Mouse (Mus musculus): ENCODE measurements around the gene Olfr983. TPM values are rescaled to one million over a fixed set of nuclear protein-coding genes. Genes with fewer than 3 reads are reported as not detected.

The Olfr983 gene
- polyA plus RNA-seq, 1 experiment from 2014 or later: not detected

DNA sequence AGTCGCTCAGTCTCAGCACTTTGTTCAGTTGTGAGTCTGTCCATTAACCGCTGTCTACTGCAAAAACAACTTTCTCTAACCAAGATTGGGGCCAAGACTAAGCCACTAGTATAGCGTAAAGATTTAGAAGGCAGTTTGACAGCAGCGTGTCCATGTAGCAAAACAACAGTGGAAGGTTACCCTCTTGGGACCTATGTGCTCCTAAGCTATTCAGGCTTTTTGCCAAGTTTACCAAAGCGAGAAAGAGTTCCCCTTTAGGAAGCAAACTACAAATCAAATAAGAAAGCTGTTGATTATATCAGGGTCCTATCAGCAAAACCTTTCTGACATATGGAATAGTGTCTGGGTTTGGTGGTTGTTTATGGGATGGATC lies 23.9 kb upstream of the Olfr983 start:
- DNase-seq (ENCODE audit: low spot score) (peak; percentile 38), ATAC-seq (replicated peaks; ENCODE audit: low FRiP score, low read depth) (no peak)
- no peak for TF ChIP-seq CTCF (IDR thresholded peaks at IDR 0.05; ENCODE audit: low read depth)
- 53% methylated on average over 5 of the region's 5 CpGs for WGBS
- H3K4me2 ChIP-seq (ENCODE audit: low read length): peak overlapping the region; percentile 27; the same call in 1 of the 2 replicates
- H3K4me1 ChIP-seq (replicated peaks; ENCODE audit: insufficient read depth, low read length): peaks cover 3% of the 10 kb centered on the region; the same call in 1 of the 2 replicates
- no peak overlapping the region for H3K4me3 ChIP-seq (replicated peaks; ENCODE audit: low read depth, low read length)
- no peak overlapping the region for H3K9ac ChIP-seq (ENCODE audit: low read depth, low read length)
- peak overlapping the region; percentile 47 for H3K27ac ChIP-seq
- no peaks in the 10 kb centered on the region for H3K27me3 ChIP-seq (ENCODE audit: insufficient read depth, low read length)
- H3K9me3 ChIP-seq (replicated peaks; ENCODE audit: low read length): no peaks in the 10 kb centered on the region
- H3K36me3 ChIP-seq (ENCODE audit: insufficient read depth, low read length): no peaks in the 10 kb centered on the region

DNA sequence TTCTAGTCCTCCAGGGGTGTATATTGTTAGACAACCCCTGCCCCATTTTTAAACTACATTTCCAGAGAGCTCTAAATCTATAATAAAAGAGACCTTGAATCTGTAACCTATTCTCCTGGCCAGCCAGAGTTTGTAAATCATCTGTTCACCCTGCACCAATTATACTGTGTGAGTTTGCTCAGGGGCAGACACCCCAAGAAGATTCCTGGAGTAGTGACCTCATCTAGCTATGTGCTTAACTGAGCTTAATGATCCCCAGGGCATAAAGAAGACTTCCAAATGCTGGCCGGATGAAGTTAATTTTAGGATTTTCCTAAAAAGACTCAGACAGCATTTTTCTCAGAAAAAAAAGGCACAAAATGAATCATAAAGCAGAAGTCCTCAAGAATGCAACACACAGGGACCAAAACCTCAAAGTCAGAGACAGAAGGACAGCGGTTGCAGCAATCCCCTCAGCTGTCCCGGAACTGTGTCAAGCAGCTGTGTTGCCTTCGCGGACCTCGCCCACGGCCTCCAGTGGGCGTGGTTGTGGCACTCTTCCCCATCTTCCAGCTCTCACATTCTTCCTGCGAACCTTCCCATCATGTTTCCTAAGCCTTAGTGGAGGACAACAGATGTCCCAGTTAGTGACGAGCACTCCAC lies 23.4 kb upstream of the Olfr983 start:
- Histone ChIP-seq H3K9ac (ENCODE audit: low read depth, low read length) (no peak overlapping the region), H3K9me3 (replicated peaks; ENCODE audit: low read length) (no peaks in the 10 kb centered on the region), H3K4me1 (replicated peaks; ENCODE audit: insufficient read depth, low read length) (peaks cover 3% of the 10 kb centered on the region; the same call in 1 of the 2 replicates), H3K4me2 (ENCODE audit: low read length) (peak overlapping the region; percentile 27; the same call in 1 of the 2 replicates), H3K4me3 (replicated peaks; ENCODE audit: low read depth, low read length) (no peak overlapping the region), H3K36me3 (ENCODE audit: insufficient read depth, low read length) (no peaks in the 10 kb centered on the region), H3K27ac (peak overlapping the region; percentile 47), H3K27me3 (ENCODE audit: insufficient read depth, low read length) (no peaks in the 10 kb centered on the region)
- WGBS: 40% methylated on average over 10 of the region's 10 CpGs
- ATAC-seq (replicated peaks; ENCODE audit: low FRiP score, low read depth) (peak; percentile 61; the same call in 1 of the 2 replicates), DNase-seq (ENCODE audit: low spot score) (peak; percentile 64)
- no peak for TF ChIP-seq CTCF (IDR thresholded peaks at IDR 0.05; ENCODE audit: low read depth)

DNA sequence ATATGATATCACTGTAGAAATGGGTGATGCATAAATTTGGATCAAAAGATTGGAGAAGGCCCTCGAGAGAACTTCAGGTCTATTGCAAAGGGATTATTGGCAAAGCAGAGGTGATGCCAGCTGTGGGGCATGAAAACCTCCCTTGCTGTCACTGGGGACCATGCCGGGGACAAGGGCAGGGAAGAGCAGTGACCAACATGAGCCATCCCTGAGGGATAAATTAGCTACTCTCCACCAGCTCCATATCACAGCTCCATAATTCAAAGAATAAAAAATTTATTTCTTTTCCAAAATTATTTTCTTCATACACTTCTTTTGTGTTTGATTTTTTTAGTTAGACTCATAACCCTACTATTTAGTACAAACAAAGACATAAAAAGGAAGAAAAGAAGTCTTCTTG lies 20.7 kb upstream of the Olfr983 start, which contains the start of gene Olfr984:
TSS of gene Olfr984 (minus strand) at position 101 of the 400 bp plus-strand sequence.
- 86% methylated on average over 2 of the region's 2 CpGs for WGBS
- DNase-seq (ENCODE audit: low spot score): no peak
- no peak for TF ChIP-seq CTCF (IDR thresholded peaks at IDR 0.05; ENCODE audit: low read depth)
- Histone ChIP-seq H3K36me3 (ENCODE audit: insufficient read depth, low read length) (no peaks in the 10 kb centered on the region), H3K4me3 (replicated peaks; ENCODE audit: low read depth, low read length) (no peak within 1 kb of the TSS), H3K27ac (no peak within 1 kb of the TSS), H3K9me3 (replicated peaks; ENCODE audit: low read length) (no peaks in the 10 kb centered on the region), H3K4me2 (ENCODE audit: low read length) (no peak within 1 kb of the TSS), H3K9ac (ENCODE audit: low read depth, low read length) (no peak within 1 kb of the TSS), H3K4me1 (replicated peaks; ENCODE audit: insufficient read depth, low read length) (peaks cover 3% of the 10 kb centered on the region; the same call in 1 of the 2 replicates), H3K27me3 (ENCODE audit: insufficient read depth, low read length) (no peaks in the 10 kb centered on the region)
- no peak for ATAC-seq (replicated peaks; ENCODE audit: low FRiP score, low read depth)

DNA sequence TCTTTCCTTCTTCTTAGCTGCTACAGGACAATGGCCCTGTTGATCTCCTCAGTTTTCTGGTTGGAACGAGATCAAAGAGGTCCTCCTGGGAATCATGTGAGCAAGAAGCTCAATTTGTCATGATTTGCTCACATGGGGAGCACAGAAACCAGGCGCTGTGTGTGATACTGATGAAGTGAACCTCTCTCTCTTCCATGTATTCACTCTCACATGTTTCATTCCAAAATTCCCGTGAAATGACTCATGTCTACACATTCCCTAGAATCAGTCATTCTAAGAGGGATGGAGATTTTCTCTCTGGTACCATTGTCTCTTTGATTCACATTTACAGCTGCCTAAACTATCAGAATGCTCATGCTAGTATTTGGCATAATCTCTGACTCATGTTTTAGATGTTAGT lies 1.4 kb upstream of the Olfr983 start:
- TF ChIP-seq CTCF (IDR thresholded peaks at IDR 0.05; ENCODE audit: low read depth): no peak
- WGBS: 64% methylated on average over 3 of the region's 3 CpGs

DNA sequence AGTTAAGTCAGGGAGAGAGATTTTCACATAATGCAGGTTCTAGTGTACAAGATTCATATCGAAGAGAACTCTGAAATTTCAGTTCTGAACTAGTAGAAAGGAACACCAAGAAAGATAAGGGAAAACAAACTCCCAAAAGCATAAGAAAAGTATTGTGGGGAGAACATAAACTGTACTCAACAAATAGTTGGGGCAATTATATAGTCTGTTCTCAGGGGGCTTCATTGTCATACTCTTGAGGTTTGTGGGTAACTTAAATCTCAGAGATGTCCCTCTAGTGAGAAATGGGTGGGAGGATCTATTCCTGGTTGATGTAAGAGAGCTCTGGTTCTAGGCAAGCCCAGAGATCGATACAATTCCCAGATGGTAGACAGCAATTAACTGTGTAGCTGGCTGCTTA lies 19.9 kb downstream of the Olfr983 start, which contains the start of gene Olfr982:
TSS of gene Olfr982 (plus strand) at position 301 of the 400 bp plus-strand sequence.
- Histone ChIP-seq H3K9me3 (replicated peaks; ENCODE audit: low read length) (no peaks in the 10 kb centered on the region), H3K4me3 (replicated peaks; ENCODE audit: low read depth, low read length) (no peak within 1 kb of the TSS), H3K36me3 (ENCODE audit: insufficient read depth, low read length) (no peaks in the 10 kb centered on the region), H3K4me2 (ENCODE audit: low read length) (no peak within 1 kb of the TSS), H3K9ac (ENCODE audit: low read depth, low read length) (no peak within 1 kb of the TSS), H3K27ac (no peak within 1 kb of the TSS), H3K27me3 (ENCODE audit: insufficient read depth, low read length) (no peaks in the 10 kb centered on the region), H3K4me1 (replicated peaks; ENCODE audit: insufficient read depth, low read length) (no peaks in the 10 kb centered on the region)
- no peak for ATAC-seq (replicated peaks; ENCODE audit: low FRiP score, low read depth)
- TF ChIP-seq CTCF (IDR thresholded peaks at IDR 0.05; ENCODE audit: low read depth): no peak
- DNase-seq (ENCODE audit: low spot score): no peak
- 80% methylated on average over 2 of the region's 2 CpGs for WGBS

More for the DNA sequence above, 1.4 kb upstream of the Olfr983 start:
- ATAC-seq (replicated peaks; ENCODE audit: low FRiP score, low read depth): no peak
- no peak overlapping the region for H3K4me3 ChIP-seq (replicated peaks; ENCODE audit: low read depth, low read length)
- H3K27ac ChIP-seq: no peak overlapping the region
- H3K27me3 ChIP-seq (ENCODE audit: insufficient read depth, low read length): no peaks in the 10 kb centered on the region
- no peak overlapping the region for H3K4me2 ChIP-seq (ENCODE audit: low read length)
- no peak overlapping the region for H3K9ac ChIP-seq (ENCODE audit: low read depth, low read length)
- no peaks in the 10 kb centered on the region for H3K4me1 ChIP-seq (replicated peaks; ENCODE audit: insufficient read depth, low read length)
- no peaks in the 10 kb centered on the region for H3K9me3 ChIP-seq (replicated peaks; ENCODE audit: low read length)
- DNase-seq (ENCODE audit: low spot score): no peak
- H3K36me3 ChIP-seq (ENCODE audit: insufficient read depth, low read length): no peaks in the 10 kb centered on the region

DNA sequence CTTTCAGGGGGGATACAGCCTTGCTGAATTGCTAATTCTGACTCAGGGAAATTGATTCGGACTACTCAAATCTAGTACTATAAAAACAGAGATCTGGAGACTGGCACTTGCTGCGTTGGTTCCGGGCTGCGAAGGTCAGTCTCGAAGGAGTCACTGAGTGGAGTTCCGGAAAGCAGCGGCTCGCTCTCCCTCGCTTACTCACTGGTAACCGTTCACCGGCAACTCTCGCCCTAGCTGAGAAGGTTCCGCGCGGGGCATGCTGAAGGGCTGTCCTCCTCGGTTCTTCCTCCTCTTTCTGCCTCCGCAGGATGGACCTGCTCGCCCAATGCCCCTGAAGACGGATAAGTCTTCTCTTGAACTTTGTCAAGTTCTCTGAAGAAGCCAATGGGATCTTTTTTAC lies 43.3 kb downstream of the Olfr983 start:
- Histone ChIP-seq H3K9ac (ENCODE audit: low read depth, low read length) (no peak overlapping the region), H3K27ac (no peak overlapping the region), H3K4me1 (replicated peaks; ENCODE audit: insufficient read depth, low read length) (no peaks in the 10 kb centered on the region), H3K4me3 (replicated peaks; ENCODE audit: low read depth, low read length) (no peak overlapping the region), H3K9me3 (replicated peaks; ENCODE audit: low read length) (no peaks in the 10 kb centered on the region), H3K4me2 (ENCODE audit: low read length) (no peak overlapping the region), H3K27me3 (ENCODE audit: insufficient read depth, low read length) (no peaks in the 10 kb centered on the region), H3K36me3 (ENCODE audit: insufficient read depth, low read length) (no peaks in the 10 kb centered on the region)
- 95% methylated on average over 19 of the region's 19 CpGs for WGBS
- no peak for DNase-seq (ENCODE audit: low spot score)
- ATAC-seq (replicated peaks; ENCODE audit: low FRiP score, low read depth): no peak
- TF ChIP-seq CTCF (IDR thresholded peaks at IDR 0.05; ENCODE audit: low read depth): no peak

Other genes starting within 250 kb of the Olfr983 start
- gene Olfr972, start 227.2 kb downstream of the Olfr983 start, polyA plus RNA-seq (2015; fragmentation: Nextera tagmentation; extraction: Ambion mirVana): not detected in 2 replicates
- not detected in 2 replicates for gene Olfr229, start 186.3 kb downstream of the Olfr983 start, polyA plus RNA-seq (2015; fragmentation: Nextera tagmentation; extraction: Ambion mirVana)
- not detected in 2 replicates for gene Olfr974, start 156.1 kb downstream of the Olfr983 start, polyA plus RNA-seq (2015; fragmentation: Nextera tagmentation; extraction: Ambion mirVana)
- gene Olfr975, start 141.5 kb downstream of the Olfr983 start, polyA plus RNA-seq (2015; fragmentation: Nextera tagmentation; extraction: Ambion mirVana): not detected in 2 replicates
- not detected in 2 replicates for gene Olfr976, start 132.5 kb downstream of the Olfr983 start, polyA plus RNA-seq (2015; fragmentation: Nextera tagmentation; extraction: Ambion mirVana)
- gene Olfr978, start 101.5 kb downstream of the Olfr983 start, polyA plus RNA-seq (2015; fragmentation: Nextera tagmentation; extraction: Ambion mirVana): not detected in 2 replicates
- not detected in 2 replicates for gene Olfr979, start 90.1 kb downstream of the Olfr983 start, polyA plus RNA-seq (2015; fragmentation: Nextera tagmentation; extraction: Ambion mirVana)
- gene Olfr980, start 84.0 kb downstream of the Olfr983 start, polyA plus RNA-seq (2015; fragmentation: Nextera tagmentation; extraction: Ambion mirVana): not detected in 2 replicates
- gene Olfr981, start 72.1 kb downstream of the Olfr983 start, polyA plus RNA-seq (2015; fragmentation: Nextera tagmentation; extraction: Ambion mirVana): not detected in 2 replicates
- not detected in 2 replicates for gene Olfr982, start 19.8 kb downstream of the Olfr983 start, polyA plus RNA-seq (2015; fragmentation: Nextera tagmentation; extraction: Ambion mirVana)
- not detected in 2 replicates for gene Olfr984, start 20.6 kb upstream of the Olfr983 start, polyA plus RNA-seq (2015; fragmentation: Nextera tagmentation; extraction: Ambion mirVana)
- gene Olfr985, start 36.6 kb upstream of the Olfr983 start, polyA plus RNA-seq (2015; fragmentation: Nextera tagmentation; extraction: Ambion mirVana): not detected in 2 replicates
- gene Tmem225, start 54.5 kb upstream of the Olfr983 start, polyA plus RNA-seq (2015; fragmentation: Nextera tagmentation; extraction: Ambion mirVana): not detected in 2 replicates
- gene Olfr986, start 87.3 kb upstream of the Olfr983 start, polyA plus RNA-seq (2015; fragmentation: Nextera tagmentation; extraction: Ambion mirVana): 0.06 TPM in 1 of 2 replicates, not detected in the other
- gene Zfp202, start 98.7 kb upstream of the Olfr983 start, polyA plus RNA-seq (2015; fragmentation: Nextera tagmentation; extraction: Ambion mirVana): 3.9 and 4.3 TPM in 2 replicates
- 0.31 and 0.32 TPM in 2 replicates for gene Scn3b, start 175.6 kb upstream of the Olfr983 start, polyA plus RNA-seq (2015; fragmentation: Nextera tagmentation; extraction: Ambion mirVana)